Mouse (Mus musculus) liver, adult (tissue): Measurements from ENCODE around the gene Crnn.

Experiments
- GATA4 ChIP-seq: IDR thresholded peaks from 2 replicates; pipeline ENCODE4 v1.6.1; 2014; ENCODE audit warnings: mild to moderate bottlenecking, low read length; ENCODE audit not compliant: insufficient replicate concordance

Crnn gene

DNA sequence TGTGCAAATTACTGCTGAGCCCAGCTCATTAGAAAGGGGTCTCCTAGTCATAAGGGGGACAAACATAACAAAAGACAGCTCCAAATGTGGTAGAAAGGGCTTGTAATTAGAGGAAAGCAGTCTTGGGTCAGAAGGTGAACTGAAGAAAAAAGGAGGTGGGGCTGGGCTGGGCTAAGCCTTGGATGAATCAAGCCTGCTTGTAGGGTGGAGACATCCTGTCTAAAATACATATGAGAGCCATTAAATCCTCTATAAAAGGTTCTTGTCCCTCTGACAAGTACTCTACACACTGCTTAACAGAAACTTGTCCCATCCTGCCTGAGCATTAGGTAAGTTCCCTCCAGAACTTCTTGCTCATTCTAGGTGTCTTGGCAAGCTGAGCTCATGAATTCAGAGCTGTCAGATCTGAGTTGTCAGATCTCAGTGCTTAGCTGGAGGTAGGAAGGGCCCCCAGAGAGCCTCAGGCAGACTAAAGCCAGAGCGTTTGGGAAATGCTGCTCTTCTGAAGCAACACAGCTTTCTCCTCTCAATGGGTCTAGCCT is at the start of gene Crnn:
Gene Crnn (plus strand): TSS at position 278 of the 542 bp plus-strand sequence.
- no peak for TF ChIP-seq GATA4

DNA sequence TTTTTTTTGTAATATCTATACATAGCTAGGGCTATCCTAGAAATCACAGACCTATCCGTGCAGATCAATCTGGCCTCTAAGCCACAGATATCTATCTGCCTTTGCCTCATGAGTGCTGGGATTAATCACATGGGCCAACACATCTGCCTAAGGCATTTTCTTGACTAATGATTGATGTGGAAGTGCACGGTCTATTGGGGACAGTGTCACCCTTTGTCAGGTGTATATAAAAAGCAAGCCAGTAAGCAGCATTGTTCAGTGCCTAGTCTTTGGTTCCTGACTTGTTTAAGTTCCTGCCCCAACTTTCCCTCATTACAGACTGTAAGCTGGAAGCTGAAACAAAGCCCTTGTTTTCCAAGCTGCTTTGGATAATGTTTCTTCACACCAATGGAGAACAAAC is 48.1 kb upstream of the Crnn start:
- no peak for TF ChIP-seq GATA4

DNA sequence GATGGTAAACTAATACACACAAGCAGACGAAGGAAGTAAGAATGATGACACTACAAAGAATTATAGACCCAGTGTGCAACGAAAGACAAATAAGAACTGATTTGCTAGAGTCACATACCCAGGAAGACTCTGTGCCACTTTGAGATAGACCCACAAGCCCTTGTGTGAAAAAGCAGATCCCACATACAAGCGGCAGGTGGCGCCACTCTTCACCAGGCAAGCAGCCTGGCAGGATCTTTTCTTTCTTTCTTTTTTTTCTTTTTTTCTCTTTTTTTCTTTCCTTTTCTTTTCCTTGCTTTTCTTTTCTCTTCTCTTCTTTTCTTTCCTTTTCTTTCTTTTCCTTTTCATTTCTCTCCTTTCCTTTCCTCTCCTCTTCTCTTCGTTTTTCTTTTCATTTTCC is 32.9 kb upstream of the Crnn start:
- TF ChIP-seq GATA4, result no peak

DNA sequence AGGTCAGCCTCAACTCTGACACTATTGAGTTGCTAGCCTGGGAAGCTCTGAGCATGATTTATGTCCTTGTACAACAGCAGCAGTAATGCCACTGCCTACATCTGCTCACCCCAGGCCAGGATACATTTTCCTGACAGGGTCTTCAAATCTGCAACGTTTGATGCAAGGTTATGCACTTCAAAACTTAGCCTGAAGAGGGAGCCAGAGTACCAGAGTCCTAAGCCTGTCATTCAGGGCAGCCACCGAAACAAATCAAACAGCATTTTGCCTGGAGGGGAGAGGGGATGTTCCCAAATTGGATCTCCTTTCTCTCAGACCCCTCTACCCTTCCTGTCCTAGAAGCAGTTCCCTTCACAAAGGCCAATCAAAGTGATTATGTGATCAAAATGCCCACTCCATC is 30.1 kb upstream of the Crnn start:
- no peak for TF ChIP-seq GATA4

DNA sequence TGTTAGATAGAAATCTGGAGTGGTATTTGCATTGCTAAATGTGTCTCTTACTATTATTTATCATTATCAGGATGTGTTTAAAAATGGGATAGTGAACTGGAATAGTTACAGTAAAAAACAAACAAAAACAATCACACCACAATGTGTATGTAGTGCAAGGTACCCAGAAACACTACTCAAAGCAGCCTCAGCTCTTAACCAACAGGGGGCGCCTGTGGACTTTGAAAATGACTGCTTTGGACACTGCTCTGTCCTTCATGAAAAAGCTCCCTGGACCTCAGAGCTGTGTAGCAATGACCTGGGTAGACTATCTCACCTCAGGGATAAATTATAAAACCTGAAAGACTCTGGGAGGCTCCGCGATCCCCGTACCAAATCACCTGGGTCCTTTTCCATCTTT is 25.5 kb upstream of the Crnn start:
- no peak for TF ChIP-seq GATA4

DNA sequence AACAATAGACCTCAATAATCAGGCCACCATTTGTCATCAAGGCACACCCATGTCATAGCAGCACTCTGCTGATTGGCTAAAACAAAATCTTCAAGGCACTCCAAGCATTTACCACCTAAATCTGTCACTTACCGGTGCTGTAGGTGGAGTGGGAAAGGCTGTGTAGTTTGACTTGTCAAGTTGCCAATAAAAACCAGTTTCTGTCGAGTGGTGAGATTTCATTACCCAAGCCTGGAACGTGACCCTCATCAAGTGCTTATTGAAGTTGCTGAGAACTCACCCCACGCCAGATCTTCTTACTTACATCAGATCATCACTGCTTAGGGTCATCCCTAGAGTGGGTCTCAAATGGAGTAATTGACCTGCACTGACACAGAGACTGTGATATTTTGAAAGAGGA is 16.5 kb upstream of the Crnn start:
- no peak for TF ChIP-seq GATA4

DNA sequence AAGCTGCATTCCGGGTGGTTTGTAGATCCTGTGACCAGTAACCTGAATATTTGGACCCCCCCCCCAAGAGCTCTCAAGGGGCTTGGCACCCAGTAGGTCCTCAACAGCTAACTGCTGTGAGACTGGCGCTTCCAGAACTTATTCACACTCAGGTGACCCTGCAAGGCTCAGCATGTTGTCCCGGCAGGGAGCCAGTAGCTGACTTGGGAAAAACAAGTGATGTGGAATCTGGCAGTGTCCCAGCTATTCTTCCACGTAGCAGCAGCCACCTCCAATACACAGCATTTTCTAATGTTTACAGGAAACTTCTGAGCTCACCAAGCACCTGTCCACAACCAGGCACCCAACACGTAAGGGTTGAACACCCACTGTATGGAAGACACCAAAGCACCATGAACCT is 15.5 kb upstream of the Crnn start:
- no peak for TF ChIP-seq GATA4

DNA sequence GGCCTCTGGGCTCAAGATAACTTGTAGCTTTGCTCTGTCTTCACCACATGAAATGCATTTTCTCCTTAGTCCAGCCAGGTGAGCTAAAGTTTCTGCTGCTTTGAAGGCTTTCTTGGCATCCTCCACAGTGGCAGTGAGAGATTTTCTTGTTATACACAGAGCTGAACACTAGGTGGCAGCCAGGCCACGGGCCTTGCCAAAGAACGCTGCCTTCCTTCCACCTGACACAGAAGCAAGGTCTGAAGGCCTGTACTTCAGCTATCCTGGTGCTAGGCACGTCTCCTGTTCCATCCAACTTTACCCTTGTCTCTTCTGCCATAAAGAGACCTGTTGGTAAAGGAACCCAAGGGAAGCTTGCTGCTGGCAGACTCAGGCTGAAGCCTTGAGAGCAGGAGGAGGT is 14.1 kb upstream of the Crnn start:
- no peak for TF ChIP-seq GATA4

DNA sequence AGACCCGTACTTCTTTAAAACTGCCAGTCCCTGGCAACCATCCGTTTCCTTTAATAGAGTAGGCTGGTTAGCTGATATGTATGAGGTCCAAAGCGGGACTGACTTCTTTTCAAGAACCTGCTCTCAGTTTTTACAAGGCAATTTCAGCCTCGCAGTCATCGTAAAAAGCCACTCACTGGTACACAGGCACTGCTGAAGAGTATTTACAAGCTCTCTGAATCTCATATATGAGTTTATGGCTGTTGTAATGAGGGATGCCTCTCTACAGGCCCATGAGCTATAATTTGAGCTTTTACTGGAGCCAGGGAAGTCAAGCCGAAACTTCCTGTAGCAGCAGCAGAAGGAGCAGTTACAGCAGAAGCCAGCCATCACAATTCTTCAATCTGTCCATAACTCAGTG is 17.9 kb downstream of the Crnn start:
- TF ChIP-seq GATA4, result no peak

DNA sequence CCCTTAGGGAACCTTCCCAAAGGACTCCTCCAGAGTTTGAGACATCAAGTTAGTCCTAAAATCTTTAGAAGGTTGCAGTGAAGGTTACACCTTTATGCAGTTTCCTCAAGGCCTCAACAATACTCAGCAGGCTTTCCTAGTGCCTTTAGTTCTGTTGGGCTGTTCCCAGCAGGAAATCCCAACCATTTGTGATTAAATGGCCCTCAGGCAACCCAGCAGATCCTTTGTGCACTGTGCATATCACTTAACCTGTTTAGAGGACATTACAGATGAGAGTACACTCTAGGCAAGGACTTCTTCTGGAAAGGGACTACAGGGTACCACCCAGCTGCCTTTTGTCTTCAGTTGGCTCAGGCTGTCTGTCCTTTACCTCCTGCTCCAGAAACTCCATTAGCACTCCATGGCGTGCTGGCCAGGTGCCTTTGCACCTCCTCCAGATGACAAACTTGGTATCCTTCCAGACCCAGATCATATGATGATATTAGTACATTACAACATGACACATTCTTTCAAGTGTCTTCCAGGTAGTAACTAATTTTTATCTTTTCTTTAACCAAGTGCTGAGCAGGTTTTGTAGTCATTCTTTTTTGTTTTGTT is 18.5 kb downstream of the Crnn start:
- TF ChIP-seq GATA4, result no peak

DNA sequence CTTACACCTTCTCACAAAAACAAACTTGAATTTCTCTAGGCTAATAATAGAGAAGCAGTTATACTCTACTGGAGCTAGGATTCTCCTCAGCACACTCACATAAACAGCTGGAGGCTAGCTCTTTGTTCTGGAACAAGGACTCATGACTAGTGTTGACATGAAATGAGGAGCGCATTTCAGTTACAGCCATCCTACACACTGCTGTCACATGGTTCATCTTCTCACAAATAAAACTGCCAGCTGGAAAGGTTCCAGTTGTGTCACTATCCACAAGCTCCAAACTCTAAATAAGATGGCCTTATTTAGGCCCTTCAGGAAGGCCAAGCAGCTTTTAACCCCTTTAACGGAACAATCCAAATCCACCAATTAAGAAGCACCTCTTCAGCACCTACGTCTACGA is 36.3 kb downstream of the Crnn start:
- no peak for TF ChIP-seq GATA4

DNA sequence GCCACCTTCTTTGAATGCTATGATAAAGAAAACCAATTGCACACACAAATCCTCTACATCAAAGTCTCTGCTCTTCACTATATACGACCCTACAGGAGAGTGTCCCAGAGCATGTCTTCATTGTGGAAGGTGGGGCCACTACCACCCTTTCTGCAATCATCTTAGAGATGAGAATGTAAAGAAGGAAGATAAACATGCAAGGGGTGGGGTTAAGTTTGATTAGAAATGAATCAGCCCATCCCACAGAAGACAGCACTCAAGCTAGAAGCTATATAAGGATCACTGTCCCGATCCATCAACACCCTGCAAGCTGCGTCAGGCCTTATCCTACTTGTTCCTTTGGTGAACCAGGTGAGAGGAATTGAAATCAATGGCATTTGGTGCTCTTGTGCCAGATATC is 52.4 kb downstream of the Crnn start, which contains the start of gene Flg2:
Gene Flg2 (plus strand): TSS at position 301 of the 400 bp plus-strand sequence.
- no peak for TF ChIP-seq GATA4
